Mouse (Mus musculus) stomach, embryonic 15.5 days (tissue): Measurements from ENCODE around the gene Isg20. TPM values are rescaled to one million over a fixed set of nuclear protein-coding genes. Genes with fewer than 3 reads are reported as not detected.

ENCODE experiments used
- microRNA-seq: library from miRNA; unstranded; fragments of <30 nt; microRNA quantifications from one replicate; pipeline ENCODE4, GENCODE M21; 2016
- polyA plus RNA-seq: library from polyadenylated mRNA; unstranded; fragments of >200 nt; fragmentation: Nextera tagmentation; extraction: Ambion mirVana; gene quantifications from 2 replicates; pipeline ENCODE4 v1.2.1, GENCODE M21; 2015

Isg20 gene
- polyA plus RNA-seq, 1 experiment from 2014 or later = 21.9 TPM

Small RNAs within 50 kb of the gene (microRNA-seq; reads per million reads assigned to microRNA genes)
- gene Mir7-2 = 66.6 reads per million, percentile 45 among the genes with 10 or more reads in this experiment

Other genes with a start within 250 kb of the Isg20 start
- 3.0 and 3.3 TPM in 2 replicates for gene Ntrk3, start 175.4 kb upstream of the Isg20 start, polyA plus RNA-seq
- 62.2 and 65.3 TPM in 2 replicates for gene Mrps11, start 130.3 kb upstream of the Isg20 start, polyA plus RNA-seq
- gene Mrpl46, start 129.9 kb upstream of the Isg20 start, polyA plus RNA-seq = 64.8 and 69.5 TPM in 2 replicates
- 15.6 and 18.0 TPM in 2 replicates for gene Det1, start 66.2 kb upstream of the Isg20 start, polyA plus RNA-seq
- 37.9 and 39.8 TPM in 2 replicates for gene Aen, start 17.6 kb upstream of the Isg20 start, polyA plus RNA-seq
- gene Acan, start 140.1 kb downstream of the Isg20 start, polyA plus RNA-seq = 0.82 and 1.5 TPM in 2 replicates
- 2.3 and 2.7 TPM in 2 replicates for gene Hapln3, start 217.6 kb downstream of the Isg20 start, polyA plus RNA-seq
- gene Mfge8, start 235.6 kb downstream of the Isg20 start, polyA plus RNA-seq = 218 and 234 TPM in 2 replicates